Mouse (Mus musculus) adrenal gland, postnatal 4 days (tissue): ENCODE results near the gene Stard13. TPM values are rescaled to one million over a fixed set of nuclear protein-coding genes. Genes with fewer than 3 reads are reported as not detected.

Experiments
- DNase-seq, 2 experiments: peaks; one replicate each; pipeline ENCODE4 v3.0.0; 2021 to 2022; ENCODE audit warnings: low spot score in 2 of 2, mixed read lengths in 2 of 2
- total RNA-seq, 2 experiments: library from RNA; stranded (reverse); gene quantifications; 2 replicates each; pipeline ENCODE4 v1.2.3; 2021

Stard13 gene
- total RNA-seq, 2 experiments from 2014 or later = 22.6 to 26.6 TPM

- DNase-seq = no peak
Observed at GRCm38 (mm10) chr5:151108291-151108897, 125.2 kb downstream of the Stard13 start.

- DNase-seq = no peak
Observed at GRCm38 (mm10) chr5:151106841-151107240, 126.8 kb downstream of the Stard13 start.

GRCm38 (mm10) chr5:151105054-151105971, 128.3 kb downstream of the Stard13 start:
- no peak for DNase-seq

- DNase-seq = no peak
Observed at GRCm38 (mm10) chr5:151104354-151105053, 129.1 kb downstream of the Stard13 start.

- DNase-seq = no peak
Observed at GRCm38 (mm10) chr5:151103284-151103683, 130.4 kb downstream of the Stard13 start.

GRCm38 (mm10) chr5:151102262-151102661, 131.4 kb downstream of the Stard13 start:
- no peak for DNase-seq

- no peak for DNase-seq
Observed at GRCm38 (mm10) chr5:151096012-151096411, 137.6 kb downstream of the Stard13 start.

GRCm38 (mm10) chr5:151092886-151093665, 140.6 kb downstream of the Stard13 start:
- DNase-seq = no peak

GRCm38 (mm10) chr5:151090996-151091395, 142.6 kb downstream of the Stard13 start:
- DNase-seq = no peak

GRCm38 (mm10) chr5:151089201-151089600, 144.4 kb downstream of the Stard13 start:
- no peak for DNase-seq

GRCm38 (mm10) chr5:151086425-151087202, 147.0 kb downstream of the Stard13 start:
- no peak for DNase-seq

- no peak for DNase-seq
Observed at GRCm38 (mm10) chr5:151085749-151086148, 147.9 kb downstream of the Stard13 start.

- DNase-seq = no peak
Observed at GRCm38 (mm10) chr5:151080276-151080675, 153.4 kb downstream of the Stard13 start.

GRCm38 (mm10) chr5:151077953-151078352, 155.7 kb downstream of the Stard13 start:
- DNase-seq = no peak

GRCm38 (mm10) chr5:151076917-151077316, 156.7 kb downstream of the Stard13 start:
- DNase-seq = no peak

- DNase-seq = no peak
Observed at GRCm38 (mm10) chr5:151074282-151074681, 159.4 kb downstream of the Stard13 start.

GRCm38 (mm10) chr5:151071430-151071829, 162.2 kb downstream of the Stard13 start:
- DNase-seq = no peak

GRCm38 (mm10) chr5:151070896-151071295, 162.7 kb downstream of the Stard13 start:
- DNase-seq = no peak

GRCm38 (mm10) chr5:151069569-151069968, 164.1 kb downstream of the Stard13 start:
- DNase-seq = no peak

- DNase-seq = no peak
Observed at GRCm38 (mm10) chr5:151066016-151066415, 167.6 kb downstream of the Stard13 start.
